Mouse (Mus musculus) embryonic facial prominence, embryonic 11.5 days (tissue): Measurements from ENCODE around the gene Sntb2. TPM values are rescaled to one million over a fixed set of nuclear protein-coding genes. Genes with fewer than 3 reads are reported as not detected.

ENCODE experiments used
- polyA plus RNA-seq: library from polyadenylated mRNA; unstranded; fragments of >200 nt; fragmentation: Nextera tagmentation; extraction: Ambion mirVana; gene quantifications from 2 replicates; pipeline ENCODE4 v1.2.1, GENCODE M21; 2014

The Sntb2 gene
- polyA plus RNA-seq, 1 experiment from 2014 or later, result 7.4 TPM

Other genes starting within 250 kb of the Sntb2 start
- gene Has3, start 65.5 kb upstream of the Sntb2 start, polyA plus RNA-seq, result 0.18 and 0.31 TPM in 2 replicates
- 90.3 and 93.0 TPM in 2 replicates for gene Utp4, start 42.1 kb upstream of the Sntb2 start, polyA plus RNA-seq
- gene Vps4a, start 95.5 kb downstream of the Sntb2 start, polyA plus RNA-seq, result 88.3 and 93.7 TPM in 2 replicates
- 44.8 and 48.3 TPM in 2 replicates for gene Pdf, start 112.9 kb downstream of the Sntb2 start, polyA plus RNA-seq
- gene Cog8, start 120.9 kb downstream of the Sntb2 start, polyA plus RNA-seq, result 42.0 and 44.9 TPM in 2 replicates
- gene Nip7, start 121.1 kb downstream of the Sntb2 start, polyA plus RNA-seq, result 113 and 114 TPM in 2 replicates
- gene Tmed6, start 129.9 kb downstream of the Sntb2 start, polyA plus RNA-seq, result not detected in 2 replicates
- 16.1 and 16.5 TPM in 2 replicates for gene Terf2, start 160.8 kb downstream of the Sntb2 start, polyA plus RNA-seq
- gene Cyb5b, start 214.9 kb downstream of the Sntb2 start, polyA plus RNA-seq, result 137 and 145 TPM in 2 replicates